Mouse (Mus musculus): ENCODE measurements around the gene Esyt2. TPM values are rescaled to one million over a fixed set of nuclear protein-coding genes. Genes with fewer than 3 reads are reported as not detected.
"Not testable (repeated sequence)": the region's sequence is repeated elsewhere in the genome, so short reads cannot be mapped to it uniquely, and the experiment has no call there.

Esyt2 gene
- total RNA-seq, 2 experiments from 2014 or later = 61.2 to 73.0 TPM

DNA sequence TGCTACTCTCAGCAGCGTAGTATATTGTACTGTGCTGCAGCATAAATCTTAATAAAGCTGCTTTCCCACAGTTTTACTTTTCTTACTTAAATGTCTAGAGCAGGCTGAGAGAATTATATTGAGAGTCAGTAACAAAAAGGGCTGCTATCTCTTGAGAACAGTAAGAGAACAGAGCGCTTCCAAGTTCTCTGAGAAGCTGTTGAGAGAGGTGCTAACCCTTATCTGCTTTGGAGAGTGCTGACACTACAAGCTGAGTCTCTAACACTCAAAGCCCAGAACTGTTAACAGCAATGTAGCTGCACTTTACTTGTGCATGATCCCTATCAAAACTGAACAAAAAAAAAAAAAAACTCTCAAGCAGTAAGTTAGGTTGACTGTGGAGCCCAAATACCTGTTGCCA is 15.7 kb upstream of the Esyt2 start:
- Histone ChIP-seq H3K27ac (no peak overlapping the region), H3K4me3 (no peak overlapping the region)
- DNase-seq (ENCODE audit: low spot score in 2 of 2) = no peak
- no peak for TF ChIP-seq CTCF (conservative IDR thresholded peaks at IDR 0.05)

GRCm38 (mm10) chr12:116269450-116269849 is 11.5 kb upstream of the Esyt2 start:
- no peak overlapping the region for H3K27ac ChIP-seq
- no peak overlapping the region for H3K4me3 ChIP-seq
- no peak for DNase-seq (ENCODE audit: low spot score in 2 of 2)
- no peak for TF ChIP-seq CTCF (conservative IDR thresholded peaks at IDR 0.05)

- DNase-seq (ENCODE audit: low spot score in 2 of 2) = no peak
- TF ChIP-seq CTCF (conservative IDR thresholded peaks at IDR 0.05) = no peak
These were observed 10.5 kb upstream of the Esyt2 start for GRCm38 (mm10) chr12:116270538-116270937.

GRCm38 (mm10) chr12:116271071-116271470 is 9.9 kb upstream of the Esyt2 start:
- DNase-seq (ENCODE audit: low spot score in 2 of 2) = no peak
- Histone ChIP-seq H3K27ac (no peak overlapping the region), H3K4me3 (no peak overlapping the region)
- no peak for TF ChIP-seq CTCF (conservative IDR thresholded peaks at IDR 0.05)

More at GRCm38 (mm10) chr12:116270538-116270937, 10.5 kb upstream of the Esyt2 start:
- H3K4me3 ChIP-seq = no peak overlapping the region
- no peak overlapping the region for H3K27ac ChIP-seq

DNA sequence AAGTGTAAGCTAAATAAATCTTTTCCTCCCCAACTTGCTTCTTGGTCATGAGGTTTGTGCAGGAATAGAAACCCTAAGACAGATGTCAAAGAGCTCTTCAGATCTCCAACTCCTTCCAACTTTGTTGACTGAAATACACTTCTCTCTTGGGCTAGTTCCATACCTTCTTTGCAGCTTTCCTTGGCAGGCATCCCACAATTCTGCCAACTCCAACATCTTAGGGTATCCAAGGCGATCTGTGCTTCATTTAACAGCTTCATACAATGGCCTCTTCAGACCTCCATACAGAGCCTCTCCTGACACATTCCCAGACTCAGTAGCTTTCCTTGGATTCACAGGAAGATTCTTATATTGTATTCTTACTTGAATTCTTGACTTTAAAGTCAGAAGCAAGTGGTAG is 7.3 kb upstream of the Esyt2 start:
- Histone ChIP-seq H3K4me3 (no peak overlapping the region), H3K27ac (no peak overlapping the region)
- no peak for DNase-seq (ENCODE audit: low spot score in 2 of 2)
- TF ChIP-seq CTCF (conservative IDR thresholded peaks at IDR 0.05) = no peak

DNA sequence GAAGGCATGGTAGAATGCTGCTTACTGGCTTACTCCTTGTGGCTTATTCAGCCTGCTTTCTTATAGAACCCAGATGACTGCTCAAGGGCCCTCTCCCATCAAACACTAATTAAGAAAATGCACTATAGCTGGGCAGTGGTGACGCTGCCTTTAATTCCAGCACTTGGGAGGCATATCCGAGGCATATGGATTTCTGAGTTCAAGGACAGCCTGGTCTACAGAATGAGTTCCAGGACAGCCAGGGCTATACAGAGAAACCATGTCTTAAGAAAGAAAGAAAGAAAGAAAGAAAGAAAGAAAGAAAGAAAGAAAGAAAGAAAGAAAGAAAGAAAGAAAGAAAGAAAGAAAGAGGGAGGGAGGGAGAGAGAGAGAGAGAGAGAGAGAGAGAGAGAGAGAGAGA is 5.9 kb upstream of the Esyt2 start, which contains the start of gene Gm11027:
Gene Gm11027 (plus strand): TSS at position 301 of the 400 bp plus-strand sequence.
- DNase-seq (ENCODE audit: low spot score in 2 of 2); H3K4me3 ChIP-seq; H3K27ac ChIP-seq: not testable (repeated sequence)

DNA sequence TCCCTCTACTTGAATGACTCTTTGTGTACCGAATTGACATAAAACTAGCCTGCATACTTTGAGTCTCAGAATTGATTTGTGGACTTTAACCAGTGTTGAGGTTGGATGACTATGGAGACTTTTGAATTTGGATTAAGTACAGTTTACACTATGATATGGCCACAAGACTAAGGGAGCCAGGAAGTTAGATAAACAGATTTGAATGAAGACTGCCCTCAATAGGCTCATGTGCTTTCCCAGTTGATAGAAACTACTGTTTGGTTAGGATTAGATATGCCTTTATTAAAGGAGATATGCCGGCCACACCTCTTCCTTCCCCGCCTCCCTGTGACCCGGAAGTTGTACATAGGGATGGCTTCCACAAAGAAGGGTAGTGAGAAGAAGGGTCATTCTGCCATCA is 5.4 kb upstream of the Esyt2 start:
- Histone ChIP-seq H3K27ac (no peak overlapping the region), H3K4me3 (no peak overlapping the region)
- no peak for TF ChIP-seq CTCF (conservative IDR thresholded peaks at IDR 0.05)
- no peak for DNase-seq (ENCODE audit: low spot score in 2 of 2)

DNA sequence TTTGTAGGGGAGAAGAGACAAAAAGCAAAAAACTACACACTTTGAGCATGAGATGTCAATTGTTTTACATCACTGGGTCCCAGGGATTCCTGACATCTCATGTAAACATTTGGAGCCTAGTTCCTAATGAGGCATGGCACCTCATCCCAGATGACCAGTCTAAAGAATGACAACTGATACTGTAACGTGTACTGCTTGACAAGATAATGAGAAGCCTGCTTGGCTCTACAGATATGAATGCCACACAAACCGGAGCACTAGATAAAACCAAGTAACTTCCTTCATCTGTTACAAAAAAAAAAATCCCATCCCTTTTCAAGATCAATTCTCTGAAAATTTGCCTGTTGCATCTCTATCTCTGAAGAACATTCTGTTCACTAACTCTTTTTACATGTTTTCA is 4.0 kb upstream of the Esyt2 start:
- DNase-seq (ENCODE audit: low spot score in 2 of 2) = no peak
- no peak for TF ChIP-seq CTCF (conservative IDR thresholded peaks at IDR 0.05)
- Histone ChIP-seq H3K27ac (no peak overlapping the region), H3K4me3 (no peak overlapping the region)

DNA sequence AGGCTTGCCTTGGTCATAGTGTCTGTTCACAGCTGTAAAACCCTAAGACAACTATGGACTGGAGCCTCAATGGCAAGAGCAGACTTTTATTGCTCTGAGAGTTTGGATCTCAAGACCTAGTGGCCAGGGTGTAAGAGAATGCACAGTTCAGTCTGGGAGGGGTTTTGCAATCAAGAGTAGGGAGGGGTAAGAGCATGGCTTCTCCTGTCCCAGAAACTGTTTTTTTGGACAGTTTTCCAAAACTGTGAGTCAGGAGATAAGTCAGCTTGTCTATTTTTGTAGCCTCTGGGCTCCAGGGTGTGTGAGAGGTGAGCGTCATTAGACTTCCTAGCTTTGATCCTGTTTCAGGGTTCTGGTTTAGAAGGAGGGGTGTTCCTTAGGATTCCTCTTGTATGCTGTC is 2.5 kb upstream of the Esyt2 start:
- Histone ChIP-seq H3K4me3 (no peak overlapping the region), H3K27ac (no peak overlapping the region)
- no peak for TF ChIP-seq CTCF (conservative IDR thresholded peaks at IDR 0.05)
- DNase-seq (ENCODE audit: low spot score in 2 of 2) = no peak

DNA sequence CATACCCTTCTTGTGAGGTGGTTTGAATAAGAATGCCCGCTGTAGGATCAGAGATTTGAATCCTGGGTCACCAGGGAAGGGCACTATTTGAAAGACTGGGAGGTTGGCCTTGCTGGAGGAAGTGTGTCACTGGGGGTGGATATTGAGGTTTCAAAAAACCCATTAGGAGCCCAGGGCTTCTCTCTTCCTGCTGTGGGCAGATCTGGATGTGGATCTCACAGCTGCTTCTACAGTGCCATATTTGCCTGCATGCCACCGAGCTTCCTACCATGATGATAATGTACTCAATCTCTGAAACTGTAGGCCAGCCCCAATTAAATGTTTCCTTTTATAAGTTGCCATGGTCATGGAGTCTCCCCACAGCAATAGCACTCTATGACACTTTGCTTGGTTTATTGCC is 1.8 kb upstream of the Esyt2 start:
- no peak for DNase-seq (ENCODE audit: low spot score in 2 of 2)
- H3K27ac ChIP-seq = no peak overlapping the region
- H3K4me3 ChIP-seq = no peak overlapping the region
- TF ChIP-seq CTCF (conservative IDR thresholded peaks at IDR 0.05) = no peak

- peak overlapping the region; percentile 97 for H3K27ac ChIP-seq
- no peak for DNase-seq (ENCODE audit: low spot score in 2 of 2)
- peak; percentile 19; the same call in 1 of the 2 replicates for TF ChIP-seq CTCF (conservative IDR thresholded peaks at IDR 0.05)
- H3K4me3 ChIP-seq = peak overlapping the region; percentile 97
These were observed 795 bp upstream of the Esyt2 start for GRCm38 (mm10) chr12:116280149-116280652.

- Histone ChIP-seq H3K4me3 (peak overlapping the region; percentile 97), H3K27ac (peak overlapping the region; percentile 97)
- no peak for TF ChIP-seq CTCF (conservative IDR thresholded peaks at IDR 0.05)
- peak in 1 of 2 experiments; percentile 32 for DNase-seq (ENCODE audit: low spot score in 2 of 2)
These were observed 658 bp downstream of the Esyt2 start for GRCm38 (mm10) chr12:116281427-116282281.

GRCm38 (mm10) chr12:116282856-116283255 is 1.9 kb downstream of the Esyt2 start:
- no peak for DNase-seq (ENCODE audit: low spot score in 2 of 2)
- Histone ChIP-seq H3K27ac (0 out of 2 replicates have a peak overlapping the region, but pooled peaks have one; percentile 97), H3K4me3 (peak overlapping the region; percentile 97)
- no peak for TF ChIP-seq CTCF (conservative IDR thresholded peaks at IDR 0.05)

- no peak for TF ChIP-seq CTCF (conservative IDR thresholded peaks at IDR 0.05)
- Histone ChIP-seq H3K27ac (no peak overlapping the region; the same call in 1 of the 2 replicates), H3K4me3 (peak overlapping the region; percentile 97)
- no peak for DNase-seq (ENCODE audit: low spot score in 2 of 2)
These were observed 2.5 kb downstream of the Esyt2 start for GRCm38 (mm10) chr12:116283511-116283910.
